Mouse (Mus musculus): ENCODE results near the gene Plxdc1.
A peak's percentile ranks its signal among the peaks of the same experiment; 100 is the strongest.

GRCm38 (mm10) chr11:98031443-98031770, 45.2 kb upstream of the Plxdc1 start:
- peak; percentile 92 for TF ChIP-seq CTCF (IDR thresholded peaks at IDR 0.05; ENCODE audit: low read depth)
- no peak for TF ChIP-seq EP300 (optimal IDR thresholded peaks at IDR 0.05)

Measured in stomach, postnatal 0 days (tissue).